Mouse (Mus musculus) forebrain, postnatal 0 days (tissue): ENCODE data around the gene Scrn1. TPM values are rescaled to one million over a fixed set of nuclear protein-coding genes. Genes with fewer than 3 reads are reported as not detected.

Source experiments
- ATAC-seq: fragments of 200-750 bp; cut with Nextera tagmentation; 2 replicates; pipeline ENCODE4 v1.8.0; 2017; ENCODE audit warnings: mild to moderate bottlenecking, moderate library complexity
- DNase-seq: peaks from one replicate; pipeline ENCODE4 v3.0.0-alpha.2; 2015
- H3K27ac ChIP-seq: fragments of 300-500 bp; sonication (generic); 2 replicates; pipeline ENCODE4 v1.5.1; 2014; ENCODE audit warnings: low read depth, mild to moderate bottlenecking, antibody characterized with exemption, low read length, moderate library complexity, mixed read lengths
- H3K27me3 ChIP-seq: fragments of 300-500 bp; sonication (generic); 2 replicates; pipeline ENCODE4 v1.6.1; 2014; ENCODE audit warnings: mild to moderate bottlenecking, low read length, mixed read lengths; ENCODE audit not compliant: insufficient read depth
- H3K36me3 ChIP-seq: fragments of 300-500 bp; sonication (generic); 2 replicates; pipeline ENCODE4 v1.6.1; 2014; ENCODE audit warnings: mild to moderate bottlenecking, moderate library complexity; ENCODE audit not compliant: insufficient read depth
- H3K4me1 ChIP-seq: fragments of 300-500 bp; sonication (generic); 2 replicates; pipeline ENCODE4 v1.6.1; 2014; ENCODE audit warnings: antibody characterized with exemption; ENCODE audit not compliant: insufficient read depth
- H3K4me2 ChIP-seq: fragments of 300-500 bp; sonication (generic); 2 replicates; pipeline ENCODE4 v1.6.1; 2014; ENCODE audit warnings: low read depth, mild to moderate bottlenecking, moderate library complexity
- H3K4me3 ChIP-seq: fragments of 300-500 bp; sonication (generic); 2 replicates; pipeline ENCODE4 v1.5.1; 2014; ENCODE audit warnings: low read depth, low read length, mixed read lengths
- H3K9ac ChIP-seq: fragments of 300-500 bp; sonication (generic); 2 replicates; pipeline ENCODE4 v1.6.1; 2014; ENCODE audit warnings: mild to moderate bottlenecking
- H3K9me3 ChIP-seq: fragments of 300-500 bp; sonication (generic); 2 replicates; pipeline ENCODE4 v1.6.1; 2016; ENCODE audit warnings: low read length
- CTCF ChIP-seq: sonication (generic); IDR thresholded peaks from 2 replicates; pipeline ENCODE4 v1.5.1; 2016; ENCODE audit warnings: antibody characterized with exemption, control low read depth, low read depth
- WGBS: fragments of 180-500 bp; shearing (Covaris S2); extraction: QIAGEN DNeasy Blood & Tissue Kit; methylation state at CpG from one replicate; pipeline ENCODE4 v1.1.7; 2014; 5-methylcytosine and 5-hydroxymethylcytosine counted together
- polyA plus RNA-seq: library from polyadenylated mRNA; unstranded; fragments of >200 nt; fragmentation: Nextera tagmentation; extraction: Ambion mirVana; gene quantifications from 2 replicates; pipeline ENCODE4 v1.2.1, GENCODE M21; 2015
- total RNA-seq: library from RNA; depleted of rRNA; stranded (reverse); fragments of >200 nt; gene quantifications from 2 replicates; pipeline ENCODE4 v1.2.3, GENCODE M21; 2014

Gene Scrn1
- total and polyA plus RNA-seq, 2 experiments from 2014 or later = 122 to 195 TPM

DNA sequence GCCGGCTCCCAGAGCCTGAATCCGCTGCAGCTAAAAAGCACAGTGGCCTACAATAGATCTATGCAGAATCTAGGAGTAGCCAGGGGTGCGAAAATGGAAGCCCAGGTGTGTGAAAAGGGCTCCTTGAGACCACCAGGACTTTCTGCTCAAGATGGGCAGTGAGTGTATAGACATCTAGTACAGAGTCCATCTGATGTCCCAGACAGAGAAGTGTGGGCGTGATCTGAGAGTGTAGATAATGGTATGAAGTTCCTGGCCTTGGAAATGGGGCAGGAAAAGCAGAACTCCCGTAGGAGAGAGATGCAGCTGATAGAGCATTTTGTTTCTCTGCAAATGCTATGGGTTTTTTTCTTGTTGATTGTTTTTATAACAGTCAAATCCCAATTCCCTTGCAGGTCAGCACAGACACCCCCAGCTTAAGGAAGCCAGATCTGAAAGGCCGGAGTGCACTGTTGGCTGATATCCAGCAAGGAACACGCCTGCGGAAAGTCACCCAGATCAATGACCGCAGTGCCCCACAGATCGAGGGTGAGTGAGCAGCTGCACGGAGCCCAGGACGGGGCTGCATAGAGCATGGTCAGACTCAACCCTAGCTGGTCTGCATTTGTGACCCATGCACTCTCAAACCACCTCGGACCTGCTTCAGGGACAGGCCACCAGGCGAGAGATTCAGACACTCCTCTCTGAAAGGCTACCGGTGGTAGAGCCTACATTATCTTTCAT lies 84.7 kb downstream of the Scrn1 start:
- Histone ChIP-seq H3K36me3 (no peaks in the 10 kb centered on the region), H3K4me3 (no peak overlapping the region), H3K4me2 (no peak overlapping the region), H3K9ac (no peak overlapping the region), H3K27ac (no peak overlapping the region), H3K4me1 (peaks cover 13% of the 10 kb centered on the region; the same call in 1 of the 2 replicates), H3K9me3 (no peaks in the 10 kb centered on the region), H3K27me3 (no peaks in the 10 kb centered on the region)
- TF ChIP-seq CTCF = no peak
- no peak for DNase-seq
- no peak for ATAC-seq
- WGBS = 86% methylated on average over 15 of the region's 15 CpGs

DNA sequence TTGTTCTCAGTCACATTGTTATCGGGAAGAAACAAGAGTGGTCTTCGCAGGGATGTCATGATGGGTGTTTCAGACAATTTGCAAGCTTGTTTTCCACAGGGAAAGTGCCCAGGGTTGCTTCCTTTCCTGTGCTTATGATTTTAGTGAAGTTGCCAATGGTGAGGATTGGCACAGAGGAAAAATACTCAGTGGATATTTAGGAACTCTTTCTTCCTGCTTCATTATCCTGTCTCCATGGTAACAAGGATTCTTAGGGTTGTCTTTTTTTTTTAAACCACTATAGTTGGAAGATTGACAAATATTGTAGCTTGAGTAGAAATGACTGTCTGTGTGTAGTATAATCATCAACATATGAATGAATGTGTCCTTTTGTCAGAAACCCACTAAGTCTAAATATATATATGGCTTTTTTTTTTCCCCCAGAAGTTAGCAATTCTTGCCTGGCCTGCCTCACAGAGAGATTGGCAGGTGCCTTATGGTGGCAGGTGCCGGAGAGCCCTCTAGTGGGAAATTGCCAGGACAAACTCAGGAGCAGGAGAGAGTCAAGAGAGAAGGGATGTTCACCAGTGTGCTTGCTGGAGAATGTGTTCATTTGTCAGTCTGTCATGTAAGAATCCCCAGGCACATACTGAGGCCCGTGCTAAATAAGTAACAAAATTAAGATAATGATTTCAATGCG lies 87.5 kb downstream of the Scrn1 start:
- Histone ChIP-seq H3K4me2 (peak overlapping the region; percentile 13; the same call in 1 of the 2 replicates), H3K36me3 (no peaks in the 10 kb centered on the region), H3K27ac (peak overlapping the region; percentile 84), H3K27me3 (no peaks in the 10 kb centered on the region), H3K4me1 (peaks cover 13% of the 10 kb centered on the region; the same call in 1 of the 2 replicates), H3K4me3 (no peak overlapping the region), H3K9me3 (no peaks in the 10 kb centered on the region), H3K9ac (no peak overlapping the region)
- DNase-seq (peak; percentile 68), ATAC-seq (peak; percentile 72)
- 38% methylated on average over 5 of the region's 5 CpGs for WGBS
- peak; percentile 51 for TF ChIP-seq CTCF

- Histone ChIP-seq H3K4me2 (no peak overlapping the region), H3K27me3 (no peaks in the 10 kb centered on the region), H3K9ac (no peak overlapping the region), H3K9me3 (no peaks in the 10 kb centered on the region), H3K36me3 (no peaks in the 10 kb centered on the region), H3K4me1 (peaks cover 13% of the 10 kb centered on the region; the same call in 1 of the 2 replicates), H3K4me3 (no peak overlapping the region), H3K27ac (peak overlapping the region; percentile 29; the same call in 1 of the 2 replicates)
- 70% methylated on average over 19 of the region's 19 CpGs for WGBS
- DNase-seq (peak; percentile 22), ATAC-seq (peak; percentile 21; the same call in 1 of the 2 replicates)
- no peak for TF ChIP-seq CTCF
These were observed 90.2 kb downstream of the Scrn1 start for GRCm38 (mm10) chr6:54475926-54476667.

DNA sequence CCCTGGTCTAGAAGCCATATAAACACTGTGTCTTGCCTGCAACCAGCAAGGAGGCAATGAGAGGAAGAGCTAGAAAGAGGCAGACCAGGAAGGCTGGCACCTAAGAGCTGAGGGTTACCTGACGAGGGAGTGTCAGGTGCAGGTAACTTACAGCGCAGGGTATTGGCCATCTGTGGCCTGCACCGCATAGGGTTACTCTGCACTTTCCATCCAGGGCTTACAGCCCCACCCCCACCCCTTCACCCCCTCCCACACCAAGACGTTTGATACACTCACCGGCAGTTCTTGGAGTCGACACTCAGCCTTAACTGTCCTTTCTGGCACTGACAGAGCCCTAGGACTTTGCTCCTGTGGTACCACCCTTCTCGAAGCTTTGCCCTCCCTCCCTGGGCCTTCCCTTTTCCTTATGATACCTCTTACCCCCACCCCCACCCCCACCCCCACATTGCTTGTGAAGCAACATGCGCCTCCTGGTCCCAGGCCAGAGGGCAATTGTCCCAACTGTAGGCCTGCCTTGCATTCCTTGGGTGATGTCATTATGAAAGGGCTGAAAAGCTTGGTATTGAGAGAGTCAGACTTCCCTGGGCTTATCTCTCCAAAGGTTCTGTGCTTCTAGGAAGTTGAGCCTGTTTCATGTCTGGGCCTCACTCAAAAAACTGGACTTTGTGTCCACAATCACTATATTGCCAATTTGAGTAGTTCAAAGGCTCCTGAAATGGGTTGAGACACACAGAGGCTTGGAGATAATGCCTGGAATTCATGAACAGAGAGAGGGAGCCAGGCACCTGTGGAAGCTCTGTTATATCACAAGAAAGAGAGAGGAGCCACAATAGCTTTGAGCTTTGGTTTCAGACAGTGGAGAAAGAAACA lies 93.2 kb downstream of the Scrn1 start:
- Histone ChIP-seq H3K36me3 (no peaks in the 10 kb centered on the region), H3K9me3 (no peaks in the 10 kb centered on the region), H3K4me1 (peaks cover 4% of the 10 kb centered on the region; the same call in 1 of the 2 replicates), H3K4me3 (no peak overlapping the region), H3K9ac (no peak overlapping the region), H3K27ac (no peak overlapping the region), H3K27me3 (no peaks in the 10 kb centered on the region), H3K4me2 (no peak overlapping the region)
- 76% methylated on average over 8 of the region's 8 CpGs for WGBS
- ATAC-seq (no peak), DNase-seq (no peak)
- no peak for TF ChIP-seq CTCF

- 87% methylated on average over 7 of the region's 7 CpGs for WGBS
These were observed 94.4 kb downstream of the Scrn1 start for GRCm38 (mm10) chr6:54471866-54472265.

DNA sequence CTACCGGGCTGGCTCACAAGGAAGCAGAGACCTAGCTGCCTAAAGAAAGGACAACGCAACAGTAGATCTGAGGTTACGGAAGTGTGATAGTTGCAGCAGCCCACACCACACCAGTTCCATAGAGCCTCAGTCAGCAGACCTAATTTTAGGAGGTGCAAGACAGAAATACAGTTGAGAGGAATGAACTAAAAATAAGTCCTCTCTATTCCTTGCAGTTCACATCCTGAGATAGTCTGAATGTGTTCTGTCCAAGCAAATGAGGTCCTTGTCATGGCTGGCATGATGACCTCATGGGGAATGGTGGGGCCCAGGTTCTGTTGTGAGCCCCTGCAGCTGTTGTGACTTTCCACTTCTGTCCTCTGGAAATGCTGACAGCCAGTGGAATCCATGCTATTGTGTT lies 98.9 kb downstream of the Scrn1 start:
- Histone ChIP-seq H3K27me3 (no peaks in the 10 kb centered on the region), H3K36me3 (no peaks in the 10 kb centered on the region), H3K27ac (no peak overlapping the region), H3K4me3 (no peak overlapping the region), H3K9ac (no peak overlapping the region), H3K4me1 (peaks cover 4% of the 10 kb centered on the region; the same call in 1 of the 2 replicates), H3K9me3 (no peaks in the 10 kb centered on the region), H3K4me2 (no peak overlapping the region)
- DNase-seq (no peak), ATAC-seq (no peak)
- WGBS = 93% methylated on average over 3 of the region's 3 CpGs
- TF ChIP-seq CTCF = no peak

More at GRCm38 (mm10) chr6:54471866-54472265, 94.4 kb downstream of the Scrn1 start:
- no peaks in the 10 kb centered on the region for H3K4me1 ChIP-seq
- TF ChIP-seq CTCF = no peak
- H3K27me3 ChIP-seq = no peaks in the 10 kb centered on the region
- ATAC-seq (no peak), DNase-seq (no peak)
- H3K27ac ChIP-seq = no peak overlapping the region
- H3K36me3 ChIP-seq = no peaks in the 10 kb centered on the region
- no peak overlapping the region for H3K4me3 ChIP-seq
- no peak overlapping the region for H3K9ac ChIP-seq
- H3K9me3 ChIP-seq = no peaks in the 10 kb centered on the region
- no peak overlapping the region for H3K4me2 ChIP-seq
